ENCODE assay signal across 26 mouse cellular contexts in the genomic region with DNA sequence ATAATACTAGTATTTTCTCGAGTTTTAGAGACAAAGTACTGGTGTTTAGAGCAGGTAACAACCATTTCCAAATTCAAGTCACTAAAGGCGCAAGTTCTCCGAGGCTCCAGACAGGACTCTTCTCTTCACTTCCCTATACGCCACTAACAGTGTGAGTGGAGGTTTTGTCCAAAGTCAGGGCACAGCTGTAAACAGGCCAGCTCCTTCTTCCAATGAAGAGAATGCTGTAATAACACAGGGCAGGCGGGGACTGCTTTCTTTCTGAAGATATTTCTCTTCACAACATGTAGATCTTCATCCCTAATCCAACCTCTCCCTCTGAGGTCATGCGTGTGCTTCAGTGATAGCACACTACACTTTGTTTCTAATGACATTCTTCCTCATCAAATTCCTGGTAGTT.
"Had no signal": no experiment of that assay in that cellular context is flagged by ENCODE, and none has a peak within 500 bp of the region (broad histone marks: within the 10 kb centered on the region; RNA-seq: fewer than 3 reads in every experiment).

No protein-coding gene starts in this region.

- H3K4me1 ChIP-seq: embryonic facial prominence, embryonic 10.5 days; embryonic facial prominence, embryonic 12.5 days; embryonic facial prominence, embryonic 13.5 days; embryonic facial prominence, embryonic 15.5 days; forebrain, embryonic 10.5 days; forebrain, embryonic 12.5 days; forebrain, embryonic 13.5 days; forebrain, embryonic 15.5 days had no signal

- H3K27me3 ChIP-seq: embryonic facial prominence, embryonic 12.5 days; embryonic facial prominence, embryonic 13.5 days; embryonic facial prominence, embryonic 15.5 days; forebrain, embryonic 12.5 days; forebrain, embryonic 13.5 days; forebrain, embryonic 15.5 days had no signal

- H3K9me3 ChIP-seq: embryonic facial prominence, embryonic 10.5 days; embryonic facial prominence, embryonic 12.5 days; embryonic facial prominence, embryonic 13.5 days; embryonic facial prominence, embryonic 15.5 days; forebrain, embryonic 10.5 days; forebrain, embryonic 12.5 days; forebrain, embryonic 13.5 days; forebrain, embryonic 15.5 days had no signal

- H3K27ac ChIP-seq: embryonic facial prominence, embryonic 10.5 days; embryonic facial prominence, embryonic 12.5 days; embryonic facial prominence, embryonic 13.5 days; embryonic facial prominence, embryonic 15.5 days; forebrain, embryonic 10.5 days; forebrain, embryonic 12.5 days; forebrain, embryonic 13.5 days; forebrain, embryonic 15.5 days; gastrocnemius, adult 2 months had no signal

- H3K4me2 ChIP-seq: embryonic facial prominence, embryonic 12.5 days; embryonic facial prominence, embryonic 13.5 days; embryonic facial prominence, embryonic 15.5 days; forebrain, embryonic 12.5 days; forebrain, embryonic 13.5 days; forebrain, embryonic 15.5 days had no signal

- H3K4me3 ChIP-seq: embryonic facial prominence, embryonic 10.5 days; embryonic facial prominence, embryonic 12.5 days; embryonic facial prominence, embryonic 13.5 days; embryonic facial prominence, embryonic 15.5 days; erythroblast, embryonic 14.5 days; forebrain, embryonic 10.5 days; forebrain, embryonic 12.5 days; forebrain, embryonic 13.5 days; forebrain, embryonic 15.5 days; gastrocnemius, adult 2 months had no signal

- H3K9ac ChIP-seq: embryonic facial prominence, embryonic 12.5 days; embryonic facial prominence, embryonic 13.5 days; embryonic facial prominence, embryonic 15.5 days; forebrain, embryonic 12.5 days; forebrain, embryonic 13.5 days; forebrain, embryonic 15.5 days; forebrain, postnatal 0 days had no signal

- DNase-seq: cerebellum, adult 18-20 months; cerebellum, adult 8-10 months; cerebellum, adult 9-10 months; cerebellum, adult 9-11 months; cerebellum, postnatal 10 days; cerebellum, postnatal 14 days; cerebellum, postnatal 25 days; cerebellum, postnatal 36 days; embryo, embryonic 11 days; forebrain, postnatal 0 days; gastrocnemius, adult 2 months; gastrocnemius, postnatal 10 days; gastrocnemius, postnatal 14 days; gastrocnemius, postnatal 25 days; gastrocnemius, postnatal 36 days had no signal

- ATAC-seq: forebrain, embryonic 13.5 days; forebrain, embryonic 14.5 days; forebrain, embryonic 15.5 days; forebrain, embryonic 16.5 days; forebrain, postnatal 0 days had no signal
